Mouse (Mus musculus): ENCODE measurements around the gene Casp12. TPM values are rescaled to one million over a fixed set of nuclear protein-coding genes. Genes with fewer than 3 reads are reported as not detected.
"Not testable (repeated sequence)": the region's sequence is repeated elsewhere in the genome, so short reads cannot be mapped to it uniquely, and the experiment has no call there.

Casp12 gene
- polyA plus RNA-seq, 1 experiment from 2014 or later: 1.9 TPM

- H3K27me3 ChIP-seq (replicated peaks): no peaks in the 10 kb centered on the region
- no peak overlapping the region for H3K27ac ChIP-seq (replicated peaks)
- H3K9ac ChIP-seq: no peak overlapping the region
- H3K4me3 ChIP-seq: no peak overlapping the region
- 0 out of 2 replicates have a peak, but pooled peaks cover 2% of the 10 kb centered on the region for H3K4me1 ChIP-seq
- 67% methylated on average over 4 of the region's 4 CpGs for WGBS
- ATAC-seq (ENCODE audit: extremely low read depth, insufficient number of reproducible peaks, low FRiP score, low TSS enrichment): no peak
- no peak overlapping the region for H3K4me2 ChIP-seq
- H3K36me3 ChIP-seq: no peaks in the 10 kb centered on the region
- H3K9me3 ChIP-seq: no peaks in the 10 kb centered on the region
Observed at GRCm38 (mm10) chr9:5344090-5344489, 1.1 kb upstream of the Casp12 start.

GRCm38 (mm10) chr9:5347381-5347780 lies 2.2 kb downstream of the Casp12 start:
- 50% methylated on average over 4 of the region's 4 CpGs for WGBS
- Histone ChIP-seq H3K27ac (replicated peaks) (no peak overlapping the region), H3K9me3 (no peaks in the 10 kb centered on the region), H3K9ac (no peak overlapping the region), H3K27me3 (replicated peaks) (no peaks in the 10 kb centered on the region), H3K36me3 (no peaks in the 10 kb centered on the region), H3K4me1 (0 out of 2 replicates have a peak, but pooled peaks cover 2% of the 10 kb centered on the region), H3K4me2 (no peak overlapping the region), H3K4me3 (no peak overlapping the region)
- no peak for ATAC-seq (ENCODE audit: extremely low read depth, insufficient number of reproducible peaks, low FRiP score, low TSS enrichment)

GRCm38 (mm10) chr9:5353673-5354072 lies 8.4 kb downstream of the Casp12 start:
- no peaks in the 10 kb centered on the region for H3K4me1 ChIP-seq
- H3K27me3 ChIP-seq (replicated peaks): no peaks in the 10 kb centered on the region
- no peaks in the 10 kb centered on the region for H3K36me3 ChIP-seq
- no peaks in the 10 kb centered on the region for H3K9me3 ChIP-seq
- no peak overlapping the region for H3K9ac ChIP-seq
- no peak overlapping the region for H3K27ac ChIP-seq (replicated peaks)
- no peak overlapping the region for H3K4me2 ChIP-seq
- no peak for ATAC-seq (ENCODE audit: extremely low read depth, insufficient number of reproducible peaks, low FRiP score, low TSS enrichment)
- no peak overlapping the region for H3K4me3 ChIP-seq
- 65% methylated on average over 2 of the region's 2 CpGs for WGBS

- Histone ChIP-seq H3K27me3 (replicated peaks) (no peaks in the 10 kb centered on the region), H3K4me1 (no peaks in the 10 kb centered on the region), H3K9me3 (no peaks in the 10 kb centered on the region), H3K9ac (no peak overlapping the region), H3K4me2 (no peak overlapping the region), H3K4me3 (no peak overlapping the region), H3K36me3 (no peaks in the 10 kb centered on the region), H3K27ac (replicated peaks) (no peak overlapping the region)
- no peak for ATAC-seq (ENCODE audit: extremely low read depth, insufficient number of reproducible peaks, low FRiP score, low TSS enrichment)
Observed at GRCm38 (mm10) chr9:5356801-5357200, 11.6 kb downstream of the Casp12 start.

- Histone ChIP-seq H3K4me3 (no peak overlapping the region), H3K4me1 (no peaks in the 10 kb centered on the region), H3K9me3 (no peaks in the 10 kb centered on the region), H3K27ac (replicated peaks) (no peak overlapping the region), H3K9ac (no peak overlapping the region), H3K27me3 (replicated peaks) (no peaks in the 10 kb centered on the region), H3K36me3 (no peaks in the 10 kb centered on the region), H3K4me2 (no peak overlapping the region)
- ATAC-seq (ENCODE audit: extremely low read depth, insufficient number of reproducible peaks, low FRiP score, low TSS enrichment): no peak
Observed at GRCm38 (mm10) chr9:5393561-5393960, 48.3 kb downstream of the Casp12 start.

- H3K4me1 ChIP-seq; H3K27ac ChIP-seq (replicated peaks); H3K9me3 ChIP-seq; H3K36me3 ChIP-seq; H3K4me2 ChIP-seq; H3K9ac ChIP-seq; H3K27me3 ChIP-seq (replicated peaks); H3K4me3 ChIP-seq; ATAC-seq (ENCODE audit: extremely low read depth, insufficient number of reproducible peaks, low FRiP score, low TSS enrichment): not testable (repeated sequence)
- WGBS: 70% methylated on average over 5 of the region's 5 CpGs
Observed at GRCm38 (mm10) chr9:5395861-5396260, 50.6 kb downstream of the Casp12 start.

GRCm38 (mm10) chr9:5410988-5411568 lies 65.8 kb downstream of the Casp12 start:
- Histone ChIP-seq H3K36me3 (no peaks in the 10 kb centered on the region), H3K9me3 (no peaks in the 10 kb centered on the region), H3K4me1 (no peaks in the 10 kb centered on the region), H3K4me2 (no peak overlapping the region), H3K9ac (no peak overlapping the region), H3K4me3 (no peak overlapping the region), H3K27ac (replicated peaks) (no peak overlapping the region), H3K27me3 (replicated peaks) (no peaks in the 10 kb centered on the region)
- 79% methylated on average over 1 of the region's 1 CpGs for WGBS
- no peak for ATAC-seq (ENCODE audit: extremely low read depth, insufficient number of reproducible peaks, low FRiP score, low TSS enrichment)

- ATAC-seq (ENCODE audit: extremely low read depth, insufficient number of reproducible peaks, low FRiP score, low TSS enrichment): no peak
- Histone ChIP-seq H3K36me3 (no peaks in the 10 kb centered on the region), H3K27ac (replicated peaks) (no peak overlapping the region), H3K4me2 (no peak overlapping the region), H3K27me3 (replicated peaks) (no peaks in the 10 kb centered on the region), H3K9ac (no peak overlapping the region), H3K4me3 (no peak overlapping the region), H3K9me3 (no peaks in the 10 kb centered on the region), H3K4me1 (no peaks in the 10 kb centered on the region)
- 43% methylated on average over 4 of the region's 4 CpGs for WGBS
Observed at GRCm38 (mm10) chr9:5412446-5413111, 67.3 kb downstream of the Casp12 start.

GRCm38 (mm10) chr9:5417871-5418270 lies 72.6 kb downstream of the Casp12 start:
- no peak for ATAC-seq (ENCODE audit: extremely low read depth, insufficient number of reproducible peaks, low FRiP score, low TSS enrichment)
- H3K9me3 ChIP-seq: no peaks in the 10 kb centered on the region
- H3K4me2 ChIP-seq: no peak overlapping the region
- no peaks in the 10 kb centered on the region for H3K4me1 ChIP-seq
- H3K9ac ChIP-seq: no peak overlapping the region
- WGBS: 64% methylated on average over 2 of the region's 2 CpGs
- no peak overlapping the region for H3K27ac ChIP-seq (replicated peaks)
- H3K36me3 ChIP-seq: no peaks in the 10 kb centered on the region
- no peak overlapping the region for H3K4me3 ChIP-seq
- no peaks in the 10 kb centered on the region for H3K27me3 ChIP-seq (replicated peaks)

Other genes starting within 250 kb of the Casp12 start
- 0.70 and 0.79 TPM in 2 replicates for gene Casp1, start 46.9 kb upstream of the Casp12 start, polyA plus RNA-seq (2015; fragmentation: Nextera tagmentation; extraction: Ambion mirVana)
- 1.2 and 1.7 TPM in 2 replicates for gene Casp4, start 36.6 kb upstream of the Casp12 start, polyA plus RNA-seq (2015; fragmentation: Nextera tagmentation; extraction: Ambion mirVana)